Mouse (Mus musculus) heart, embryonic 16.5 days (tissue): ENCODE results near the gene Nr5a2. TPM values are rescaled to one million over a fixed set of nuclear protein-coding genes. Genes with fewer than 3 reads are reported as not detected.

ENCODE experiments used
- ATAC-seq: fragments of 200-750 bp; cut with Nextera tagmentation; replicated peaks from 2 replicates; pipeline ENCODE4 v1.8.0; 2017; ENCODE audit warnings: moderate number of reproducible peaks; ENCODE audit not compliant: insufficient read depth, low FRiP score; ENCODE audit errors: extremely low read depth
- H3K27ac ChIP-seq: fragments of 300-500 bp; sonication (generic); 2 replicates; pipeline ENCODE4 v1.5.1; 2014; ENCODE audit warnings: mild to moderate bottlenecking, low read length, control low read depth, moderate library complexity
- H3K27me3 ChIP-seq: fragments of 300-500 bp; sonication (generic); 2 replicates; pipeline ENCODE4 v1.6.1; 2014; ENCODE audit warnings: low read length, mixed read lengths; ENCODE audit not compliant: control insufficient read depth, insufficient read depth
- H3K36me3 ChIP-seq: fragments of 300-500 bp; sonication (generic); 2 replicates; pipeline ENCODE4 v1.6.1; 2014; ENCODE audit not compliant: control insufficient read depth, insufficient read depth
- H3K4me1 ChIP-seq: fragments of 300-500 bp; sonication (generic); 2 replicates; pipeline ENCODE4 v1.6.1; 2014; ENCODE audit warnings: low read length, mixed read lengths; ENCODE audit not compliant: control insufficient read depth, insufficient read depth
- H3K4me2 ChIP-seq: fragments of 300-500 bp; sonication (generic); 2 replicates; pipeline ENCODE4 v1.6.1; 2014; ENCODE audit warnings: low read depth, mild to moderate bottlenecking, control low read depth, low read length
- H3K4me3 ChIP-seq: fragments of 300-500 bp; sonication (generic); 2 replicates; pipeline ENCODE4 v1.5.1; 2014; ENCODE audit warnings: mild to moderate bottlenecking, control low read depth, low read length
- H3K9ac ChIP-seq: fragments of 300-500 bp; sonication (generic); 2 replicates; pipeline ENCODE4 v1.6.1; 2014; ENCODE audit warnings: low read length, control low read depth
- H3K9me3 ChIP-seq: fragments of 300-500 bp; sonication (generic); replicated peaks from 2 replicates; pipeline ENCODE4 v1.6.1; 2016; ENCODE audit warnings: low read length; ENCODE audit not compliant: control insufficient read depth
- WGBS: fragments of 180-500 bp; shearing (Covaris S2); extraction: QIAGEN DNeasy Blood & Tissue Kit; methylation state at CpG from one replicate; pipeline ENCODE4 v1.1.7; 2014; 5-methylcytosine and 5-hydroxymethylcytosine counted together
- polyA plus RNA-seq: library from polyadenylated mRNA; unstranded; fragments of >200 nt; fragmentation: Nextera tagmentation; extraction: Ambion mirVana; gene quantifications from 2 replicates; pipeline ENCODE4 v1.2.1, GENCODE M21; 2015

Nr5a2 gene
- polyA plus RNA-seq, 1 experiment from 2014 or later, result 0.50 TPM

GRCm38 (mm10) chr1:136945876-136946275, 14.4 kb downstream of the Nr5a2 start:
- Histone ChIP-seq H3K4me3 (peak overlapping the region; percentile 60), H3K9me3 (no peaks in the 10 kb centered on the region), H3K4me1 (peaks cover 20% of the 10 kb centered on the region), H3K27ac (no peak overlapping the region), H3K27me3 (peaks cover 54% of the 10 kb centered on the region), H3K9ac (no peak overlapping the region), H3K36me3 (no peaks in the 10 kb centered on the region), H3K4me2 (peak overlapping the region; percentile 90)
- 4% methylated on average over 10 of the region's 10 CpGs for WGBS
- no peak for ATAC-seq

GRCm38 (mm10) chr1:136945426-136945825, 14.8 kb downstream of the Nr5a2 start:
- 19% methylated on average over 7 of the region's 7 CpGs for WGBS
- H3K4me1 ChIP-seq, result peaks cover 20% of the 10 kb centered on the region
- H3K4me2 ChIP-seq, result peak overlapping the region; percentile 90
- no peak for ATAC-seq
- H3K9ac ChIP-seq, result no peak overlapping the region
- H3K4me3 ChIP-seq, result peak overlapping the region; percentile 60; the same call in 1 of the 2 replicates
- H3K27ac ChIP-seq, result no peak overlapping the region
- H3K36me3 ChIP-seq, result no peaks in the 10 kb centered on the region
- peaks cover 50% of the 10 kb centered on the region for H3K27me3 ChIP-seq
- no peaks in the 10 kb centered on the region for H3K9me3 ChIP-seq

DNA sequence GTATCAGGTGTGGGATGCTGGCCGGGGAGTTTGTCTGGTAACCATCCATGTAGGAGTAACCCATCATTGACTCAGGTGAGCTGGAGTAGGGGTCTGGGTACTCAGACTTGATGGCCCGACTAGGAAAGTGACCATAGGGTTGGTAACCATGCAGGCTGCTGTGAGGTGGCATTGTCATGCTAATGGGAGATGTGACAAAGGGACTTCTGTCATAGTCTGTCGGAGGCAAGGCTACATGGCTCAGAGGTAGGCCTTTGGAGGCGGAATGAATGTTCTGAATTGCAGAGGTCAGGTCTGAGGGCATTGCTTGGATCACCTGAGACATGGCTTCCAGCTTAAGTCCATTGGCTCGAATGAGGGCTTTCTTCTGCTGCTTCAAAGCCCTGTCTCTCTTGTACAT, 19.6 kb downstream of the Nr5a2 start:
- Histone ChIP-seq H3K36me3 (no peaks in the 10 kb centered on the region), H3K4me3 (no peak overlapping the region), H3K9me3 (no peaks in the 10 kb centered on the region), H3K9ac (no peak overlapping the region), H3K27me3 (peaks cover 18% of the 10 kb centered on the region), H3K4me1 (no peaks in the 10 kb centered on the region; the same call in 1 of the 2 replicates), H3K27ac (no peak overlapping the region), H3K4me2 (no peak overlapping the region)
- ATAC-seq, result no peak
- 88% methylated on average over 5 of the region's 5 CpGs for WGBS

DNA sequence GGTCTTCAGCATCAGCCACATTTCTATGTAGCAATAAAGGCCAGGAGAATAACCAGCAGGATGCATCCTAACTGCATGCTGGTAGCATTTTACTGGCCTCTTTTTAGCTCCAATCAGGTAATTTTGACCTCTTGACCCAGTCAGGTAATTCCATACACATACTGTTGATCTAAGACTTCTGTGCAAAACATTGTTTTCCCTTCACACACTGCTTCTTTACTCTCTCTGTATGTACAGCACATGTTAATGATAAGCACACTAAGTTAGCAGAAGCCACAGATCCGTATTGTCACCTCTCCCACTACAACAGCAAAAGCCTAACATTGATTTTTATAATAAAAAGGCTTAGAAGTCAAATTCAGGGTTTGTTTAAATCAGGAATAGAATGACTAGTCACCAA, 21.0 kb downstream of the Nr5a2 start:
- Histone ChIP-seq H3K4me2 (no peak overlapping the region), H3K36me3 (no peaks in the 10 kb centered on the region), H3K9me3 (no peaks in the 10 kb centered on the region), H3K9ac (no peak overlapping the region), H3K4me3 (no peak overlapping the region), H3K4me1 (0 out of 2 replicates have a peak, but pooled peaks cover under 1% of the 10 kb centered on the region), H3K27me3 (peaks cover 8% of the 10 kb centered on the region), H3K27ac (no peak overlapping the region)
- ATAC-seq, result no peak
- 72% methylated on average over 1 of the region's 1 CpGs for WGBS

DNA sequence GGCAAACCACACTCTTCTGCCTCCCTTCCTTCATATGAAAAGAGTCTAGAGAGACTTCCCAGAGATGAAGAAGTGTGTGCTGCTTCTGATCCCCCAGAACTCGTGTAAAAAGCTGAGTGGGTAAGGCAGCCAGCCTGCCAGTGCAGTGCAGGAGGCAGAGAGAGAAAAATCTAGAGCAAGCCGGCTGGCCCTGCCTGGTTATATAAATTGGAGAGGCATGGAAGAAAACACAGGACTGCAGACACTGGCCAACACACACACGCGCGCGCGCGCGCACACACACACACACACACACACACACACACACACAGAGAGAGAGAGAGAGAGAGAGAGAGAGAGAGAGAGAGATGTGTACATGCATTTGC, 24.3 kb downstream of the Nr5a2 start:
- no peak overlapping the region for H3K27ac ChIP-seq
- no peaks in the 10 kb centered on the region for H3K9me3 ChIP-seq
- H3K9ac ChIP-seq, result no peak overlapping the region
- no peak overlapping the region for H3K4me3 ChIP-seq
- no peaks in the 10 kb centered on the region for H3K36me3 ChIP-seq
- H3K4me1 ChIP-seq, result peaks cover 6% of the 10 kb centered on the region; the same call in 1 of the 2 replicates
- WGBS, result 86% methylated on average over 9 of the region's 9 CpGs
- no peaks in the 10 kb centered on the region for H3K27me3 ChIP-seq
- no peak overlapping the region for H3K4me2 ChIP-seq
- ATAC-seq, result no peak

GRCm38 (mm10) chr1:136935316-136935959, 24.8 kb downstream of the Nr5a2 start:
- Histone ChIP-seq H3K4me2 (no peak overlapping the region), H3K4me3 (no peak overlapping the region), H3K4me1 (peaks cover 6% of the 10 kb centered on the region; the same call in 1 of the 2 replicates), H3K27me3 (no peaks in the 10 kb centered on the region), H3K36me3 (no peaks in the 10 kb centered on the region), H3K9ac (no peak overlapping the region), H3K27ac (no peak overlapping the region), H3K9me3 (no peaks in the 10 kb centered on the region)
- WGBS, result 75% methylated on average over 8 of the region's 8 CpGs
- no peak for ATAC-seq

- WGBS, result 78% methylated on average over 10 of the region's 10 CpGs
- H3K27ac ChIP-seq, result no peak overlapping the region
- no peaks in the 10 kb centered on the region for H3K36me3 ChIP-seq
- no peak overlapping the region for H3K4me3 ChIP-seq
- H3K27me3 ChIP-seq, result no peaks in the 10 kb centered on the region
- no peak for ATAC-seq
- H3K4me2 ChIP-seq, result no peak overlapping the region
- peaks cover 6% of the 10 kb centered on the region; the same call in 1 of the 2 replicates for H3K4me1 ChIP-seq
- H3K9me3 ChIP-seq, result no peaks in the 10 kb centered on the region
- H3K9ac ChIP-seq, result no peak overlapping the region
Observed at GRCm38 (mm10) chr1:136934051-136934450, 26.2 kb downstream of the Nr5a2 start.

- Histone ChIP-seq H3K9me3 (no peaks in the 10 kb centered on the region), H3K4me2 (no peak overlapping the region), H3K27ac (no peak overlapping the region), H3K9ac (no peak overlapping the region), H3K4me3 (no peak overlapping the region), H3K36me3 (no peaks in the 10 kb centered on the region), H3K27me3 (no peaks in the 10 kb centered on the region), H3K4me1 (peaks cover 6% of the 10 kb centered on the region; the same call in 1 of the 2 replicates)
- no peak for ATAC-seq
- 79% methylated on average over 5 of the region's 5 CpGs for WGBS
Observed at GRCm38 (mm10) chr1:136931026-136931425, 29.2 kb downstream of the Nr5a2 start.

DNA sequence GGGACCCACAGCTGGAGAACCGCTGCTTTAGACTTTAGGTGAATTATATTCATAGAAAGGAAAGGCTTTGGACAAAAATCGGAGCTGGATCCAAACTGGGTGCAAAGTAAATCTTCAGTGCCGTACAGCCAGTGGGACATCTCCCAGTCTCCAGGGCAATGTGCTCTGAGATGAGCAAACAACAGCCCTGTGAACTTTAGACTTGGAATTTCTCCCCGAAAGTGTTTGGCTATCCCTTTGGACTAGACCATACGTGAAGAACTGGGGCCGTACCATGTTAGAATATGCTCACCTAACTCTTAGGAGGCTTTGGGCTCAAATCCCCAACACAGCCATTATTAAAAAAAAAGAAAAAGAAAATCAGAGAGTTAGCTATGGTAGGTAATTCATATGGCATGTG, 30.5 kb downstream of the Nr5a2 start:
- Histone ChIP-seq H3K27me3 (no peaks in the 10 kb centered on the region), H3K9me3 (no peaks in the 10 kb centered on the region), H3K9ac (no peak overlapping the region), H3K4me1 (peaks cover 6% of the 10 kb centered on the region; the same call in 1 of the 2 replicates), H3K4me3 (no peak overlapping the region), H3K36me3 (no peaks in the 10 kb centered on the region), H3K4me2 (no peak overlapping the region), H3K27ac (no peak overlapping the region)
- 90% methylated on average over 6 of the region's 6 CpGs for WGBS
- no peak for ATAC-seq
